Mouse (Mus musculus) layer of hippocampus, adult 11-12 months (tissue): Measurements from ENCODE around the gene Lipc.

Source experiments
- DNase-seq: peaks from one replicate; pipeline ENCODE4 v3.0.0; 2022; ENCODE audit warnings: low spot score

The Lipc gene

DNA sequence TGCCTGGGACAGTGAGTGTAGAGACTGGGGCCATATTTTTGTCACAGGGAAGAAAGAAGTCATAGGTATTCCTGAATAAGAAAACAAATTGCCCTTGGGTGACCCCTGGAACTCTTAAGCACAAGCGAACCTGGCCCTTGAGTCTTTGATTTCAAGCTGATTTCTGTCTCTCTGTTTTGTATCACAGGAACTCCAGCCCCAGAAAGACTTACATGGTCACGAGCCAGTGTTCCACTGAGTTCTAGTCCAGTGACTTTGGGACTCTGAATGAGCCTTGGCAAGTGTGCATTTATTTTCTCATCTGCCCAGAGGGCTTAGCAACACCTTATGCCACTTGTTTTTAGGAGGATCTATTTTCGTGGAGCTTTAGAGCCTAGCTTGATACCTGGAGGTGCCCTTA is 5.7 kb upstream of the Lipc start:
- no peak for DNase-seq

DNA sequence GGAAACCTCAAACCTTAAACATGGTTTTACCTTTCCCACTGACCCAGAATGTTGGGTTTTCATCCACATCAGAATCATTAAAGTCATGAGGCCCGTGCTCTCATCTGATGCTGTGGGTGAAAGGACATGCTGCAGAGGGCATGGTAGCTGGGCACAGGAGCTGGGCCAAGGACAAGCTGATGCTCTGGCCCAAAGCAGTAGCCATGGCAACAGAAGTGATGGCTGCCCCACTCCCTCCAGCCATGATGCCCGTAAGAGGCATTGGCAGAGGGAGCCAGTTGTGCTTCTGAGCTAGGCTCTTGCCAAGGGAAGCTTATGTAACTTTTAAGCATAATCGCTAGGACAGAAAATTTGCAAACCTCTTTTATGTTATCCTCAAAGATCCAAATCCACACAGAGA is 2.2 kb upstream of the Lipc start:
- DNase-seq = no peak

DNA sequence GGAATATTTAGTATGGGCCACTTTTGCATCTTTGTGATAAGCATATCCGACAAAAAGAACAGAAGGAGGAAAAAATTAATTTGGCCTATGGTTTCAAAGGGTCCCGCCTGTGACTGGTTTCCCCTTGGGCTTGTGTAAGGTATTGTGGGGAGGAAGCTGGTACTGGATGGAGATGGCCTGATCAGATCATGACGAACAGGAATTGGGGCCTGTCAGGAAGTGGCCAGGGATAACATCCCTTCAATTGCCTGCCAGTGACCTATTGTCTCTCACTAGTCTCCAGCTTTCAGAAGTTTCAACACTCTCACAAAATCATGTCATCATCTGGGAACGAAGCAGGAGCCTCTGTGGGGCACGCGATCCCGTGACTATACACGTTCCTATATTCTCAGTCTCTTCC is 2.7 kb downstream of the Lipc start:
- DNase-seq = no peak

DNA sequence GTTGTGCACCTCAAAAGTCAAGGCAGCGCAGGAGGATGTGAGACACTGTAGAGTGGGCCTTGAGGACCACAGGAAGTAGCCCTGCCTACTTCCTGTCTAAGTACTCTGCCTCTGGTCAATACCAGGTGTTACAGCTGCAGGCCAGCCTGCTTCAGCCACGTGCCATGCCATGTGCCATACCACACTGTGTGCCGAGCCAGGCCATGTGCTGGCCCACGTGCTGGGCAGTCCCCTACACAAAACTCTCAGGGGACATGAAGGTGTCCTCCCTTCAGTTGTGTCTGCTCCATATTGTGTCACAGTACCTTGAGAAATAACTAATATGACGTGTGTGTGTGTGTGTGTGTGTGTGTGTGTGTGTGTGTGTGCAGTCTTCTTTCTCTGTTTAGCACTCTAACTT is 4.7 kb downstream of the Lipc start:
- no peak for DNase-seq

DNA sequence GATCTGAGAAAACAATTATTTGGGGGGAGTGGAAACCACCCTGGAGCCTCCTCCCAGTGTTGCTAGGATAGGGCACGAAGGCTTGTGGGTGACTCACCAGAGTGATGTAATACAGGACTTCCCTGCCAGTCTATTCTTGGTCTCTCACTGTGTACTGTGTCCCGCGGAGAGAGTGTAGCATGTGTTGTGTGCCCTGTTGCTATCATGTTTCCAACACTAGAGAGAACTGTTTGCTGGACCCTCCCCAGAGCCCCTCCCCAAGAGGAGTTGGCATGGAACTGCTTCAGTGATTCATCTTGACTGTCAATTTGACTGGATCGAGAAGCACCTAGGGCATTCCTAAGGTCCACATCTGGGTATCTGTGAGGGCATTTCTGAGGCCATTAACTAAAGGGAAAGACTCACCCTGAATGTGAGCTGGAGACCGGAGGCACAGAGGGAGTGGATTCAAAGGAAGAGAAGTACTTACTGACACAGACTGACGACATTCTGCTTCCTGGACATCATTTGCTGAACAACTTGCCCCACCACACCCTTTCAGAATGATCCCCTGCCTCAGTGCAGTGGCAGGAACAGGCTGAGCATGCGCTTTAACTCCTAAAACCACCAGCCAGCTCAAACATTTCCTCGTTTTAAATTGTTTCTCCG is 9.2 kb downstream of the Lipc start:
- peak; percentile 40 for DNase-seq

DNA sequence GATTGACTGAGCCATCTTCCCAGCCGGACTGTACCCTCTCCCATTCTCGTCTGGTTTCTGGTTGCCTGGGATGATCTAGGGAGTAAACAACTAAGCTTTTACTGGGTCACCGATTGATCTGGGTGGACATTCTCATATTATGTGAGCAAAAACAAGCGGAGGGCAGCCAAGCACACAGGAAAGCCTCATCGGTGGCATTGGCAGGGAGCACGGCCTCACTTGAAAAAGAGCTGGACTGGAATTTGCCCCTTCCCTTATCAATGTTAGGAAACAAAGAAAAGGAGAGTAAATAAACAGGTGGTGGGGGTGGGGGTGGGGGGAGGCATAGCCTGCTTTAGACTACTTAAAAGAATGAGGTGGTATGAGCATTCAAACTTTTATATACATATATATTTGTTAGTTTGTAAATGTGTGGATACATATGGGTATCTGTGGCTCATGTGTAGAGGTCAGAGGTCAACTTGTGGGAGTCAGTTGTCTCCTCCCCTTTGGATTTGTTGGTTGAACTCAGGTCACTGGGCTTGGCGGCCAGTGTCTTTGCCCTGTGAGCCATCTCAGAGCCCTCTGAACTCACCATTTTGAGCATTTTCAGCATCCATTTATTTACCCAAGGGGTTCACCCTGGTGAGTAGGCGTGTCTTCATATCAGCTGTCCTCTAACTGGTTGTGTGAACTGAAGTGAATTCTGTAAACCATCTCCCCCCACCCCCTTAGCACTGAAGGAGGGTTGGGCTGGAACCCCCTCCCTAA is 12.1 kb downstream of the Lipc start:
- DNase-seq = no peak

DNA sequence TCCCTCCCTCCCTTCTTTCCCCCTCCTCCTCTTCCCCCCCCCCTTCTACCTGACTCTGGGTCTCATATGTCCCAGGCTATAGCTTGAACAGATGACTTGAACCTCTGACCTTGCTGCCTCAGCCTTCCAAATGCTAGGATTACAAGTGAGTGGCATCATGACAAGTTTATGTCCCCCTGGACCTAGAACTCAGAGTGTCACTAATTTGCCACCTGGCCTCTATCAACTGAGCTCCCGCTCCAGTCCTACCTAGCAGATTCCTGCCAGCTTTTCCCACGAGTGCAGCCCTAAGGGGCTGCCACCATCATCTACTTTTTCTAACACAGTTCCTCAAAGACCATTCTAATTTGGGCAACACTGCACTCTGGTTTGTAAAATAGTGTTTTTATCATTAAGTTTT is 13.2 kb downstream of the Lipc start:
- no peak for DNase-seq

DNA sequence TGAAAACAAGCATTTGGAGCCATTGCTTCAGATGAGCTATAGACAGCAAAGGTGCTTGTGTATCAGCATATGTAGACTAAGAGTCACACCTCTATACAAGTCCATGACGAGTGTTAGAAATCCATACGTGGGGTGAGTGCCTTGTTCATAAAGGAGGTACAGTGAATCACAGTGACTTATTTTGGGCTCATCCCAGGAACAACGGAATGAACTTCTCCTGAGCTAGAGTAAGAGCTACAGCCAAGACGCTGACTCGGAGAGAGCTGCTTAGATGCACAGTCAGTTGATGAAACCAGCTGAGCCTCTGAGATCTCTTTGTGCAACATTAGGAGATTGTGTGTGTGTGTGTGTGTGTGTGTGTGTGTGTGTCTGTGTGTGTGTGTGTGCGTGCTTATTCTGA is 13.9 kb downstream of the Lipc start:
- no peak for DNase-seq

DNA sequence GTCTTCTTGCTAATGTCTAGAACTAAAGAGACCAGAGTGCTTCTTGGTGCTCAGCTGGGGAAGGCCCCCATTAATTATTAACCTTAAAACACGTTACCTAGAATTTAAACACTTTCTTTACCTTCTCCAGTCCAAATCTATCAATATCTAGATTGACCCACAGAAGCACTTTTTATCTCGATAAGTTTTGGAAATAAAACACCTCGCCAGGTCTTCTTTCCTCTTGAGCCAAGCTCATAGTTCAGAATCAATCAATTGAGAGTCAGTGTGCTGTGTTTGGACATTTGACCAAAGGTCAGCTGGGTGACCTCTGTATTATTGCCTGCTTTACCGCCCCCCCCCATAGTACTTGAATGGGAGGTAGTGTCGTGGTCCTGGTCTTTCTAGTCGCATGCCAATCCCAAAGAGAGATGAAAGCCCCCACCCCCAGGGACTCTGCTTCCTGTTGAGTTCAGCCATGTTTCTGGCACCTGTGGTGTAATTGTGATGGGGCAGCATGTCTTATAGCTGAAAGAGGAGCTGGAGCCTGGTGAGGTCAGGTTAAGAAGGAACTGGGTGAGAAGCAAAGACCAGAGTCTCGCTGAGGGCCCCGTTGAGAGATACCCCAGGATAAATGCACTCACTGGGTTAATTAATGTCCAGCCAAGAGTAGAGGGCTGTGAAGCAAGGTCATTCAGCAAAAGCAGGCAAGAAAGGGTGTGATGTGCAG is 17.3 kb downstream of the Lipc start:
- no peak for DNase-seq

DNA sequence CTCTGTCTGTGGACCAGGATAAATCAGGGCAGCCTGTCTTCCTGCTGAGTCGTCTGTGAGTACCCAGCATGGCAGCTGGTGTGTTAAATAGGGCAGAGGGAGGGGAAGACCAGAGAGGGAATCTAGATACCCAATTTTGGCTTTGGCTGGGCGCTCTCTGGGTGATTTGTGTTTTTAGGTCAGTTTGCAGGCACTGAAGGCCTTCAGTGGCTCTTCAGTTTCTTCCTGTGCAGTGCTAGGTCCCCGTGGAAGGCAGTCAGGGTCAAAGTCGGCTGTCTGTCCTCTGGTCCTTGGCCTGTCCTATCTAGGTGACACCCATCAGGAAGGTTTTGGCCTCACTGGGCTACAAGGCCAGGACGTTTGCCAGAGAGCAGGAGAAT is 21.4 kb downstream of the Lipc start:
- no peak for DNase-seq

DNA sequence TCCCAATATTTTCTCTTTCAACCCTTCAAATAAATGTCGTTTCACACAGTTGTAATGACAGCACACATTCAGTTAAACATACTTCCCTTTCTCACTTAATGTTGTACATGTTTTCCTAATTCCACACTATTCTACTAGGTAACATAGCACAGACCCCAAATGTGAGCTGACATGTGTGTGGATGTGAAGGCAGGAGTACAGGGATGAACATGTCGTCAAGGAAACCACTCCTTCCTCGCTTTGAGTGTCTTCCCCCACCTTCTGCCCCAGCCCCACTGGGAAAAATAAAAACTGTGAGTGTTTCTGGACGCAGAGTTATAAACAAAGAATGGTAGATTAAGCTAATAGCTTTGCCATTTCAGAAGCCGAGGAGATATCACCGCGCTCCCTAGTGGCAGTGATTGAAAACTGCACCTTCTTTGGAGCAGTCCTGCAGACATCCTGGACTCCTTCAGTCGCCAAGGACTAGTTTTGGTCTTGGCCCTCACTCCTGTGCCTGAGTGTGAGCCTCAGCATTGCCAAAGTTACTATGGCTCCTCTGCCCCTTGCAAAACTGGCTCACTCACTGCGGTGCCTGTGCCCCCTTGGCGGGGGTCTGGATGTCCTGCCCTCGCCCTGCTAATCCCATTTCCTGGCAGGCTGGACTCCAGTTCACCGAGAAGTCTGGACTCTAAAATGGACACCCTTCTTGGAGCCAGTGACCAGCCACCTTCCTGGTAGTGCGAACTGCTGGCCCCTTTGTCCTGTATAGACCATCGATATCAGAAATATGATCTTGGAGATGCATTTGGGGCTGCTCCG is 22.0 kb downstream of the Lipc start:
- DNase-seq = peak; percentile 50

DNA sequence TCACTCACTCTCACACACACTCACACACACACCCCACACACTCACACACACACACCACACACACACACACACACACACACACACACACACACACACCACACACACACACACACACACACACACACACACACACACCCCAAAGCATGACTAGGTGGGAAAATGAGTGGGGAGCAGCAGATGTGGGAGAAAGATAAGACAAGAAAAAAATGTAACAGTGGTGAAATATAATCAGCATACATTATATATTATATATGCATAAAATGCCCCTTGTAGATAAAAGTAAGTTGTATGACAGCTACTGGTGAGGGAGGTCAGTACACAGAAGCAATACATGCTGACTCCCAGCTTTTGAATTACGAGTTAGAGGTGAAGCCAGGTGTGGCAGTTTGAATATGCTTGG is 23.6 kb downstream of the Lipc start:
- no peak for DNase-seq

DNA sequence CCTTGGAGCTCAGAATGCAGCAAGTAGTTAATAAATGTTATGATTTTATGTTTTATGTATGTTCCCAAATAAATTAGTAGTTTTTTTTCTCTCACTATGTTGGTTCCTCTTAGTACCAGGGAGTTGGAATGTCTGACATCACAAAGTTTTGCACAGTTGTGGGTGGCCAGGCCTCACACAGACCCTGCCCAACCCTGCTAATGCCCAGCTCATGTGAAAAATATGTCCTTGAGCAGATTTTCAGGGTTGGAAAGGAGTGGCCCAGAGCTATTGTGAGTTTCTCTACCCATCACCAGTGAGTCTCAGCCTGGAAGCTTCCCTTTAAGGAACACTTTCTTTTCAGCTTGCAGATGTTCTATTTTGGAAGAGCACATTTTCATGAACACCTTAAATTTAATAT is 24.3 kb downstream of the Lipc start:
- DNase-seq = no peak

DNA sequence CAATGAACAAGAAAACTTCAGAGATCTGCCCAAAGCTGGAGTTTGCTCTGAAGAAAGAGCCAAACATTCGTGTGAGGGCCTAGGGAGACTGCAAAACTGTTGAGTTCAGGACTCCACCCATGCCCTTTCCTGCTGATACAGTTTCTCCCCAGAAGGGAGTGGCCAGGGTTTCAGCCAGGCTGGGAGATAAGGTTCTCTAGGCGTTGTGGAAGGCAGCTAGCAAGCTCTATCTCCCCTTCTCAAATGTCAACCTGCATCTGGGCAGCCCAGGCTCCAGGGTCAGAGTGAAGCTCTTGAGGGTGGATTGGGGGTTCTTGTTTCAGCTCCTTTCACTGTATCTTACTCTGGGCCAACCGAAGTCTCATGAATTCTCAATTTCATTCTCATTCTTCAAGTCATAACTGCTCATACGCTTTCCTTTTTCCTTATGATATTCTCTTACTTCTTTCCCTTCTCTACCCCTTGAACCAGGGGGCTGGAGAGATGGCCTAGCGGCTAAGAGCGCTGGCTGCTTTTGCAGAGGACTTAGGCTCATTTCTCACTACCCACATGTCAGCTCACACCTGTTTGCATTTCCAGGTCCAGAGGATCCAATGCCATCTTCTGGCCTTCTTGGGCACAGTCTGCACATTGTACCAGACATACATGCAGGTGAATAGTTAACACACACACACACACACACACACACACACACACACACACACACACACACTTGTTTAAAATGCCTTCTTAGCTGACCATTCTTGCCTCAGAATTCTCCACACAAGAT is 25.0 kb downstream of the Lipc start:
- DNase-seq = no peak

DNA sequence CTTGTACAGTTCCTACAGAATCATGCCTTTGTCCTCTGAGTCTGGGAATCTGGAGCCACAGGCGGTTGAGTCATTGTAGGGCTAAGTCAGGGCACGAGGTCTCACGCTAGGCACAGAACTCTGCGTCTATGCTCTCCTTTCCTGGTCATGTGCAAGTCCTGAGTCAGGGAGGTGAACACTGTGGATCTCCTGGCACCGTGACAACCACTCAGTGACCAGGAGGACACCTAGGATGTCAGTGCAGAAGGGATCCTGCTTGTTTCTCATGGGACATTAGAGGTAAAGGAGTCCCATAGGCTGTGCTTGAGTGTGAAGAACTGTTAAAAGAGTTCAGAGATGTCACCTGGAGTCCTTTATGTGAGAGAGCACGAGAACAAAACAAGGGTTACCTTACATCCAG is 26.8 kb downstream of the Lipc start:
- no peak for DNase-seq

DNA sequence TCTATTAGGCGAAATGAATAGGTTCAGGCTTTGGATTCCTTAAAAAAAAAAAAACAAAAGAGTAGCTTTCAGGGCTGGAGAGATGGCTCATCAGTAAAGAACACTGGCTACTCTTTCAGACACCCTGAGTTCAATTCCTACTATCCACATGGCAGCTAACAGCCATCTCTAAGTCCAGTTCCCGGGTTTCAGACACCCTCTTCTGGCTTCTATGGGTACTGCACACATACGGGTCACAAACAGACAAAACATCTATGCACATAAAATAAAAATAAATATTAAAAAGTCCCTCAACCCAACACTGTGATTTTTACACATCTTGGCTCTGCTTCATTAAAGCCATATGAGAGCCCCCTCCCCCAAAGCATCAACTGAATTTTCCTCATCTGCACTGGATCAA is 27.3 kb downstream of the Lipc start:
- DNase-seq = no peak

DNA sequence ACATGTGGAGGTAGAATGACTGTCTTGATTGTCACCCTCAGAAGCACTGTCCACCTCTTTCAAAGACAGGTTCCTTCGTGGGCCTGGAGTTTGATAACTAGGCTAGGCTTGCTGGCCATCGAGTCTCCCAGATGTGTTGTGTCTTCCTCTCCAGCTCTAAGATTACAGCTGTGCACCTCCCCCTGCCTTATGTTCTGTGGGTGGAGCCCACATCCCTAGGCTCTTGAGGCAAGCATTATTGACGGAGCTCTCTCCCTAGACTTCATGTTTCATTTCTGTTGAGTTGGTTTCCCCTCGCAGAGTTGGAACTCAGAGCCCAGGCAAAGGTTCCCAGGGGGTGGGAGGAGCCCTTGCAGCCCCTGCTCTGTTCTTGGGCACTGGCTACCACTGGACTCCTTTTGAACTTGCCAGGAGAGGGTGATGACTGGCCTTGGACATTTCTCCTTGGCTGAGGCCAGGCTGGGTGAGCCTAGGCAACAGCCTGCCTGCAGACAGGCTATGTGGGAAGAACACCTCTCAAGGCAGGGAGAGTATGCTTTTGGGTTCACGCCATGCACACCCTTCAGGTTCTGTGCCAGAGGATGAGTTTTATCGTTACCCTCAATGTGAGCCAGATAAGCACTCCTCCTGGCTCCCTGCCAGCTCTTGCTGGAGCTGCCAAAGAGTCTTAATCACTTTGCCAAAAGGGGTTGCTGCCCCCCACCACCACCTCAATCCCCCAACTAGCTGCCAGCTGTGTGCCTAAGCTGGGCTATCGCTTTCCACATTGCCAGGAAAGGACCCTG is 30.1 kb downstream of the Lipc start:
- no peak for DNase-seq

DNA sequence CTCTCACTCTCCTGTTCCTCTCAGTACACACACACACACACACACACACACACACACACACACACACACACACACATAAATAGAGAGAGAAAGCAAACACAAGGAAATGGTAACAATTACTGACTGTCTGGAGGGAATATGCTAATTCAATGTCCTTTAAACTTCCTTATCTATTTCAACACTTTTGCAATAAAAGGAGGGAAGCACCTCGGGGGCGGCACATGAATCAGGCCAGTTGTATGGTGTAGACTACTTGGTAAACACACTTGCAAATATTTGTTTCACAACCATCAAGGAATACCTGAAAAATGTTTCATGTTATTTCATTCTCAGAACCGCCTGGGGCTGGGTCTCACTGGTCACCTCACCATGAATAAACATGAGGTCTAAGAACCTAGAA is 30.9 kb downstream of the Lipc start:
- no peak for DNase-seq

DNA sequence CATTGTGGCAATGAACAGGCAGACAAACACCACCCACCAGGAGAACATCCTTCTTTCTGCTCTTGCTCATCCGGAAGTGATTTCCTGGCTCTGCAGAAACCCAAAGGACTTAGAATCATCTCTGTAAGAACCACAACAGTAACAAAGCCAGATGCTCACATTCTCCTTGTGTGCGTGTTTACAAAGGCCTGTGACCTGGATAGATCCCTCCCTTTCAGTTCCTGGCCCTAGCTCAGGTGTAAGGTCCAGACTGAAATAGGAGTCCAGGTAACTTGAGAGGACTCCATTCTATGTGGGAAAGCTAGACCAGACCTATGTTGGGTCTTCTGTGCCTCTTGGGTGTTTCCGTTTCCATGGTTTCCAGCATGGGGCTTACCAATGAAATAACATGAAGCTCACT is 32.8 kb downstream of the Lipc start:
- DNase-seq = no peak

DNA sequence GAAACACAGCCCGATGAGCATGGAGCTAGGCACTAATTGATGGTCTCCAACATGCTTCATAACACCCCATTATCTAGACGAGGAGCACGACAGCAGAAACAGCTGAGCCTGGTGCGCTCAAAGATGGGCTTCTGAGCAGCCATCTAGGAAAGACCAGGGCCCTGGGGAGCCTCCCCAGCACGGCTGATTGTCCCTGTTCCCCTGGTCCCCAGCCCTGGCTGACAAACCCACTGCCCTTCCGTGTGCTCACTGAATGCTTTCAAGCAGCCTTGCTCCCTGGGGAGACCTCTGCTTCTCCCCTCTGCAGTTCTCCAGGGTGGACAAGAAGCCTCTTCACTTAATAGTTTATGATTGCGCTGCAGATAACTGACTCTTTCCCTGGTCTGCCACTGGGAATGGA is 35.5 kb downstream of the Lipc start:
- DNase-seq = no peak

DNA sequence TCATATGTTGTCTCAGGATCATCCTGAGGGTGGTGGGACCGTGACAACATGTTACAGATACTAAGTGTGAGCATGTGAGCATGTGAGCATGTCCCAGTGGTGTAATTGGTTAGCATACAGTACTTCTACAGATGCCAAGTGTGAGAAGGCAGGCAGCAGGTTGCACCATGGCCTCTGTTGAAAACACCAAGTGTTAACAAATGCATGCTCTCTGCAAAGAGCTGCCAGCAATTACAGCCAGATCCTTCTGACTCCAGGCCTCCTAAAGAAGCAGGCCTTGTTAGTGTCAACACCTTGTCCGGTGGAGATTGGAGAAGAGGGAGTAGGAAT is 36.7 kb downstream of the Lipc start:
- no peak for DNase-seq
